Mouse (Mus musculus) mature B cell (primary cell): ENCODE data around the gene Rhbdf1.
"Not testable (repeated sequence)": the region's sequence is repeated elsewhere in the genome, so short reads cannot be mapped to it uniquely, and the experiment has no call there.

Source experiments
- in situ Hi-C: fragments of 300-500 bp; cut with MboI; formaldehyde crosslinking; loops from 2 replicates; pipeline ENCODE4 v1.14.3; 2019

Gene Rhbdf1

DNA sequence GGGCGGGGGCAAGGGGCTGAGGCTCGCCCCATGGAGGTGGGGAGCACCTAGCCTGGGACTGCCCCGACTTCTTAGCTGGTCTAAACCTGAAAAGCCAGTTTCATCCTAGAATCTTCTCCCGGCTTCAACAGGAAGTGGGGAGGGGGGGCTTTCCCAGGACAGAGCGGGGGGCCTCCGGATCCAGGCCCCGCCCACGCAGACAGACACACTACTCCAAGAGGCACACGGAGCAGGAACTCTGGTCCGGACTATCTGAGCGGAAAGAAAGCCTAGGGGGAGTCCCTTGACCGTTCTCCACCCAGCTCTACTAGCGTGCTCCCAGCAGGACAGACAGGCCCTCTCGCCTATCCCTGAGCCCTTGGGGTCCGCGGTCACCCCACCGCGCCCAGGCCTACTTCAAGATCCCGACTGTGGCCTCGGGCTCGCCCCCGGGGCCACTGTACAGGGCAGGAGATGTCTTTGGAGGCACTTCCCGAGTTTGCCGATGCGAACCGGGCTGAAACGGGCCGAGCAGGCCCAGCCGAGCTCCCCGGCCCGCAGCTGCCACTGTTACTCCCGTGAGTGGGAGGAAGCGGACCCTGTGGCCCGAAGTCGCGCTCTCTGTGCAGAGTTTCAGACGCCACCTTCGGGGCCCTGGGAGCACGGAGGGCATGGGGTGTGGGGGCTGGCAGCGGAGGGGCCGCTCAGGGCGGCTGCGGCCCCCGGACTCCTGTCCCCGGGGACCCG lies 712 bp downstream of the Rhbdf1 start:
- in situ Hi-C loops: no loop called here

- in situ Hi-C loops: no loop called here
Measured at GRCm38 (mm10) chr11:32220607-32221224, 1.4 kb downstream of the Rhbdf1 start.

- in situ Hi-C loops: no loop called here
Measured at GRCm38 (mm10) chr11:32219287-32219686, 2.8 kb downstream of the Rhbdf1 start.

DNA sequence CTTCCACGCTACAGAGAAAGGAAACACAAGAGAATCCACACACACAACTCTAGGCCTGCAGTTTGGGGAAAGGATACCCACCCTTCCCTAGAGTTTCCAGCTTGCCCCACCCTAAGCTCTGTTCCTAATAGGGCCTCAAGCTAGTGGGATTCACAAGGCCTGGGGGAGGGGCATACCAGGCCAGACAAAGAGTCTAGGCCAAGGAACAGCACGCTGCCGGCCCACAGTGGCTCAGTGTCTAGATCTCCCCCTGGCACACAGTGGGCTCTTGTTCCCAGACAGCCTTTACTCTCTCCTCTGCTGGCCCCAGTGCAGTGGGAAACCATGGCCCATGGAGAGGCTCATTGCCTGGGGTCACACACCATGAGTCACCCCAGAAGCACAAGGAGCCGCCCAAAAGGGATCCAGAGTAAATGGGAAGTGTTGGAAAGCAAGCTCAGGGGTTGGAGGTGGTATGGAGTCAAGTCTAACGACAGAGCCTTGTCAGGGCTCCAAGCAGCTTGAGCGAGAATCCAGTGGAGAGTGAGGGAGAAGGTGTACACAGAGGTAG lies 3.5 kb downstream of the Rhbdf1 start:
- in situ Hi-C loops: no loop called here

- in situ Hi-C loops: no loop called here
Measured at GRCm38 (mm10) chr11:32216851-32217250, 5.2 kb downstream of the Rhbdf1 start.

DNA sequence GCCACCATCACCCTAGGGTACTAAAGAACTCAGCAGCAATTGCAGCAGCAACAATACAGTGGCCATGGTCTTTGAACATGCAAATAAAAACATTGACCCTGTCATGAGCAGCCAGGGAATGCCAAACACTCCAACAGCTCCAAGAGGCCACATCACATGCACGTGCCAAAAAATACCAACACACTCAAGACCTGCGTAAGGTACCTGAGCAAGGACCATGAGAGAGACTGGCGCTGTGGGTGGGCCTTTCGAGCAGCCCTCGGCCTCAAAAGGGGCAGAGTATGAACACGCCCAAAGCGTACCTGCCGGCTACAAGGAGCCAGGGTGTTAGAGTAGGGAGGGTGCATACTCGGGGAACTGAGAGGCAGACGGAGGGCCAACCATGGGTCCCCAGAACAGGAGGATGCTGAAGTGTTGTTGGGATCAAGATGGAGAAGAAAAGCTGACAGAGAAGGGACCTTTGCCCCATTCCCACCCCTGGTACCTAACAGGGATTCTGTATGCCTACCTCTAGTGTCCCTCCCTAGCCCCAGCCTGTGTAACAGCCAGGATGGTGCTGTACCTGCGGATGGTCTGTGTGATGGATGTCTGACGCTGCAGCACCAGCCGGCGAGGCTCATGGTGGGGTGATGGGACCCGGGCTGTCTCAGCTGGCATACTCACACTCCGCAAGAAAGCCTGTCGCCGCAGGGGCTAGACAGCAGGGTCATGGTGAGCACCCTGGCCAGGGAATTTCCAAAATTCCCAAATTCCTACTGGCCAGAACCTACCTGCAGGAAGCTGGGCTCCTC lies 6.5 kb downstream of the Rhbdf1 start:
- in situ Hi-C loops: no loop called here

DNA sequence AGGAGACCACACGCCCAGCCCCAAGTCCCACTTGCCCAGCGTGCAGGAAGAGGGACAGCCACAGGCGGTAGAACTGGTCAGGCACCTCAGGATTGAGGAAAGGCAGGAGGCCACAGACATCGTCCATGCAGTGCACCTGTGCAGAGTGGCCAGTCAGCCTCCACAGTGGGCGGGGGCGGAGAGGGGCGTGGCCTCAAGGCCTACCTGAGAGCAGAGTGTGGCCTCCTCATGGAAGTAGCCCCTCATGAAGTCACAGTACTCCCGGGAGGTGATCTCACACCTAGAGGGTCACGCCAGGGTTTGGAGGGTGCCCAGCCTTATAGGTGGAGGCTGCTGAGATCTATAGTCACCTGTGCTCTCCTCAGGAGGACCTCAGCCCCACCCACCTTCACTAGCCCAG lies 11.5 kb downstream of the Rhbdf1 start:
- in situ Hi-C loops: no loop called here

DNA sequence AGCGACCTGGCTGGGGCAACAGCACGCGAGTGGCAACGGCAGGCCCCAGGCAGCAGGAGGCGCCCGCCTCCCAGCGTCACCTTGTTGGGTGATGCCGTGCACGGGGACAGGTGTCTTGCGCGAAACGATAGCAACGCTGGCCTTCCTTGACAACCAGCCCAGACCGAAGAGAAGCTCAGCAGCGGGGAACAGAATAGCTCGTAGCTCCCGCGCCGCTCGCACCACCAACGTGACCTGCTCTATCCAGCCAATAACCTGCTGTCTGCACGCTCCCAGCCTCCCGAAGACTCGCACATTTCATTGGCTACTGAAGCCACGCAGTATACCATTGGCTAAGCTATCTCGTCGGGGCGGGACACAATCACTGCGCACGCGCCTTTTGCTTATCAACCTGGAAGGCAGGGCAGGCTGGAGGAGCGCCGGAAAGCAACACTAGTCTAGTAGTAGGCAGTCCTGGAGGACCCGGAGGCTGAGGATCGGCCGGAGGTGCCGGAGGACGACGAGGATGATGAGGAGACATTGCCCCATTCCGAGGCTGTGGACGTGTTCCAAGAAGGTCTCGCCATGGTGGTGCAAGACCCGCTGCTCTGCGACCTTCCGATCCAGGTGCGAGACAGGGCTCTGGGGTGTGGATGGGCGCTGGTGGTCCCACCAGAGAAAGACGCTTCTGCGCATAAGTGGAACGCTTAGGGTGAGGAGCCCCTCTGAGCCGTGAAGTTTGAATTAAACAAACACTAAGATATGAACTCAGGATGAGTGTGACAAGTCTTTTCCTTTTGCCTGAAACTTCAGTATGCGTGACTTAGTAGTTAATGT lies 16.8 kb downstream of the Rhbdf1 start, which contains the start of gene Snrnp25:
Gene Snrnp25 (plus strand): TSS at position 358 of the 816 bp plus-strand sequence.
- in situ Hi-C loops: no loop called here

DNA sequence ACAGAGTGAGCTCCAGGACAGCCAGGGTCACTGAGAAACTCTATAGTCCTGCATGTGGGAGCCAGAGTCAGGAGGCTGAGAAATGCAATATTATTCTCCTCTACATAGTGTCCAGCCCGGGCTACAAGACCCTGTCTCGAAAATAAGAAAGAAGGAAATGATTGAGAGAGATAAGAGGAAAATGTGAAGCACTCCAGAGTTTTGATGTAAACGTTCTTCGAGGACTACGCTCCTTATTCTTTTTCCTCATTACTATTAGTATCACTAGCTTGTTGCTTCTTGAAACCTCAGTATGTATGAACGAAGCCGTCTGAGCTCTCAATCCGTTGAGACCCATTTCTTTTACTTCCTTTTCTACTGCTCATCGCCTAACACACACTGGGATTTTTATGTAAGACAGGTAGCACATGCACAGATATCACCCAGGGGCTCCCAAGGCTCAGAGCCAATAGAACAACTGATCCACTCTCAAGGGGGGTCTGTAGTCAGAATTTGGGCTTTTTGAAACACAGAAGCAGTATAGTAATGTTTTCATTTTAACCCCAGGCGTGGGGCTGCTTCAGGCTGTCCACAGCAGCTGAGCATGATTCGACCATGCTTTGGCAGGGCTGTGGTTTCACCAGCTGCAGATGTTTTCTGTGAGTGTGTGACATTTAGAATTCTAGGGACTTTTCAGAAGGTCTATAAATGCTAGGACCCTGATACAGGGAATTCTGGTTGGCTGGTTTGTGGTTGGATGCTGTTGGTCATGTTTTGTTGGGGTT lies 20.0 kb downstream of the Rhbdf1 start:
- in situ Hi-C loops: no loop called here

DNA sequence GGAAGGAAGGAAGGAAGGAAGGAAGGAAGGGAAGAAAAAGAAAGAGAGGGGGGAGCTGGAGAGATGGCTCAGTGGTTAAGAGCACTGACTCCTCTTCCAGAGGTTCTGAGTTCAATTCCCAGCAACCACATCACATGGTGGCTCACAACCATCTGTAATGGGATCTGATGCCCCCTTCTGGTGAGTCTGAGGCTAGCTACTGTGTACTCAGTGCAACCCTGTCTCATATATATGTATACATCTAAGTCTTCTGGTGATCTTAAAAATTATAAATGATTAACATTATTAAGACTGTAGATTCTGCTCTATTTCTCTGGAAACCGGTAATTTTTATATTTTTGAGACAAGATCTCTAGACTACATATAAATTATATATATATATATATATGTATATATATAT lies 21.1 kb downstream of the Rhbdf1 start:
- in situ Hi-C loops: not testable (repeated sequence)

- in situ Hi-C loops: no loop called here
Measured at GRCm38 (mm10) chr11:32200075-32200601, 22.0 kb downstream of the Rhbdf1 start, which contains the start of gene Il9r. Gene Il9r (minus strand): TSS chr11:32200279.

DNA sequence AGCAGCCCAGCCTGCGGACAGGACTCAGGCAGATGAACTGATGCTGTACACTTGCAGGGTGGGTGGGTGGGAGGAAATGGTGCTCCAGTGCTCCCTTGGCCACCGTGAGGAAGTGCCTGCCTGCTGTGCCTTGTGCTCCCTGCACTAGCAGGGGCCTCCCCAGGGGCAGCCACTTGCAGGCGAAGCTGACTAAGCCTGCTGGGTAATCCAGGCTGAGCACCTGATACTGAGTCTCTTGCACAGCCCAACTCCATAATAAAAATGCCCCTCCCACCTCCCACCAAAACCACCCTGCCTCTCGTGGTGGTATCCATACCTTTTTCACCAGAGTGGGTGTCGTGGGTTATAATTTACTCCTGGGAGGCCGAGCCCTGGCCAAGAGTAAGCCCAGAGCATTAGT lies 22.9 kb downstream of the Rhbdf1 start:
- in situ Hi-C loops: no loop called here

GRCm38 (mm10) chr11:32198256-32198955 lies 23.7 kb downstream of the Rhbdf1 start:
- in situ Hi-C loops: no loop called here

DNA sequence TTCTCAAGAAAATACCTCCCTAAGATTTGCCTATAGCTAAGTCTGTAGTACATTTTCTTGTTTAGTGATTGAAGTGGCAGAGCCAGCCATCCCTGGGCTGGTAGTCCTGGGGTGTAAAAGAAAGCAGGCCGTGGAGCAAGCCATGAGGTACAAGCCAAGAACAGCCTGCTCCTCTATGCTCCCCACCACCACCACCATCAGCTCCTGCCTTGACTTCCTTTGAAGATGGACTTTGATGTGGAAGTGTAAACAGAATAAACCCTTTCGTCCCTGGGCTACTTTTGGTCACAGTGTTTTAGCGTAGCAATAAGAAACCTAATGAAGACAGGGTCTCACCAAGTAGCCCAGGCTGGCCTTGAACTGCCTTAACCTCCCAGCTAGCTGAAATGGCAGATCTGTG lies 24.3 kb downstream of the Rhbdf1 start:
- in situ Hi-C loops: no loop called here

- in situ Hi-C loops: no loop called here
Measured at GRCm38 (mm10) chr11:32196727-32197126, 25.4 kb downstream of the Rhbdf1 start.

GRCm38 (mm10) chr11:32195867-32196540 lies 26.1 kb downstream of the Rhbdf1 start:
- in situ Hi-C loops: no loop called here

GRCm38 (mm10) chr11:32194626-32195025 lies 27.5 kb downstream of the Rhbdf1 start:
- in situ Hi-C loops: no loop called here

DNA sequence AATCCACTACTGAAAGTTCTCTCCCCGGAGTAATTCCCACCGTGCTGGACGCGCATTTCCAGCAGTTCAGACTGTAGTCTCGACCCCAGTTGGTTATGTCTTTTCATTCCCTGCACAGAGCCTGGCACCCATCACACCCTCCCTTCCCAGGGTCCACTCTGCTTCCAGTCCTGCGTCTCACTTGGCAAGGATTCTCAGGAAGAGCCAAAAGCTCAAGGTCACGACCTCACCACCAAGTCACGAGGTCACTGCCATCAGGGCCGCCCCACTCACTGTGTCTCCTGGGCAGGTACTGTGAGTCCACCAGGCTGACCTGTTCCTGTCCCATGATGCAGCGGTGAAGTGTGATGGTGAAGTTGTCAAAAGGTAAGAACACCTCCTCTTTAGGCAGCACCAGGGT lies 28.0 kb downstream of the Rhbdf1 start:
- in situ Hi-C loops: no loop called here

DNA sequence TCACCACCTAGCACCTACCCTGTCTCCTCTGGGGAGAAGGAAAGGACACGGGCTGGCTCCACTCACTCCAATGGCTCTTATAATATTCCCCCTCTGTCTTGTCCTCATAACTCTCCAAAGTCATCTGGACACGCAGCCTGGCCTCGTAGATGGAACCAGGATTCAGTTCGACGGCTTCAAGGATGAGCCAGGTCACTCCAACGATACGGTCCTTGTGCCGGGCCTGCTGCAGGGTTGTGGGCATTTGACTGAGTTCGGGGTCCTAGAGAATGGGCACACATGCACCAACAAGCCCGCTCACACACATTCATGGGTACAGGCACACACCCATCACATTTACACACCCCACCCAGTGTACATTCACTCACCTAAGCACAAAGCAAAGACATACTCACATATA lies 28.9 kb downstream of the Rhbdf1 start:
- in situ Hi-C loops: no loop called here
